Mouse (Mus musculus) skeletal muscle tissue, adult 2 months (tissue): ENCODE results near the gene C1qc.

Source experiments
- DNase-seq: peaks from one replicate; pipeline ENCODE4 v3.0.0-alpha.2; 2012; ENCODE audit warnings: low read depth, low spot score

The C1qc gene

DNA sequence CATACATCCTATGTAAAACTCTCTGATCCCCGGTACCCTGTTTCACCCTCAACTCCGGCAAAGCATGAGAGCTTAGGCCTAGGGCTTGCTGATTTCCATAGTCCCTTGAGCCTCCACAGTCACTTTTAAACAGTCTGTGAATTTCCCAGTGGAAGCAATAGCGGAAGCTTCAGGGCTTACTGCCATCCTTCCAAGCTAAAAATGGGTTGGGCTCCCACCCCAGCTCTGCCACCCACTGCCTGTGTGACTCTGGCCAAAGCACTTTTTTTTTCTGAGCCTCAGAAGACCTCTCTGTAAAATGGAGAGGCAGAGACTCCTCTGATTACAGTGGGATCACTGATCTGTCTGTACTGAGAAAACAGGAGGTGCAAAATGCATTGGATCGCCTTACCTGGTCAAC lies 44.3 kb downstream of the C1qc start:
- DNase-seq: no peak

DNA sequence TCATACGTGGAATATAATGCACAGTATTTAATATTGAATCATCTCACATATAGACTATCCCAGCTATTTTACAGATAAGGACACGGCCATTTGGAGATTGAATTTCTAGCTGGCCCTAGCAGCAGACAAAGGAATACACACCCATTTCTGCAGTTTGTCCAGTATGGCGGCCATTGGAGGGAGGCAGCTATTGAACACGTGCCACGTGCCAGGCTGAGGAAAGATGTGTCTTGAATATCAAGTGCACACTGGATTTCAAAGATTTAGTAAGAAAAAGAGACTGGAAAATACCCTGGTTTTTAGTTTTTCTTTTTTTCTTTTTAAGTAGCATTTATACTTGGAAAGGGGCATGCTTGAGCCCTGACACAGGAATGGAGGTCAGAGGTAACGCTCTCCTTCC lies 45.7 kb downstream of the C1qc start:
- DNase-seq: no peak

DNA sequence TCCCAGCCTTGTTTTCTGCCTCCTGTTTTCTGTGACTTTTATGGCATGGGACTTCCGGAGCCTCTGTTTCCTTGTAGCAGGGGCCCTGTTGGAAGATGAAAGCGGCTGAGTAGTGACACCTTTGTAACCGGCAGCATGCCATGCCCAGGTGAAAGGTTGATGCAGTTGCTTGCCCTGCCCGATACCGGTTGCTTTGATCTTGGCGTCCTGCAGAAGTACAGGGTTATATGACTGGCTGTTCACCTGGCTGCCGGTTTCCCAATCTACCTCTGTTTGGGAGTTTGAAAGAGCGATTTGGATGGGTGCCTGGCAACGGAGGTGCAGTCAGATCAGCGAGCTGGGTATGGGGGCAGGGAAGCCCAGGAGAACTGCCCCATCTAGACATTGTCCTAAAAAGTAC lies 50.1 kb downstream of the C1qc start:
- no peak for DNase-seq

DNA sequence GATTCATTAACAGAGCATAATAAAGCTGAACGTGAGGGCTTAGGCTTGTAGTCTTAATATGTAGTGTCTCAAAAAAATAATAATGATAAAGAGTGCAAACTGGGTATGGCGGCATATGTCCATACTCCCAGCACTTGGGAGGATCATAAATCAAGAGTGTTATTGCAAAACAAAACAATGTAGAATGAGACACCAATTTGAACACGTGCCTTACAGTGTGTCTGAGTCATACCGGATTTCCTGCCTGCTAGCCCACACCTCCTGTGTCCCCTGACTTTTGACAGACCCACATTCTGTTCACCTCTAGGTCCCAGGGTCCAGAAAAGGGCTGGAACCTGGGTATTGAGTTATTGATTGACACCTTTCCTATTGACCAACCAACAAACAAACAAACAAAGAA lies 50.8 kb downstream of the C1qc start:
- no peak for DNase-seq

DNA sequence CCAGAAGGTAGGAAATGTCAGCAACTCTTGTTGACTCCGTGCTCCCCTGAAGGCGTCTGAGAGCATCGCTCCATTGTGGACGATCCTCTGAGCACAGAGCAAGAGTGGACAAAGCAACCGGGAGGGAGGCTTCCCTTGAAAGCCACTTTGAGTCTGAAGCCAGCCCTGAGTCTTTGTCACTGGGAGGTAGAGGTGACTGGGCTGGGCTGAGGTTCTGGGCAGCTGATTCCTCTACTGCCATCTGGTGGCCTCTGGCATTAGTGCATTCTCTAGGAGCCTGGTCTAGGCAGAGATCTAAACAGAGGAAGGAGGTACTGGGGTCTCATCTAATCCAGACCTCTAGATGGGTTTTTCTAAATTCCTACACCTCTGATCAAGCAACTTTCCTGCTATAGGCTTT lies 51.8 kb downstream of the C1qc start:
- peak; percentile 39 for DNase-seq
